Mouse (Mus musculus) lung, embryonic 16.5 days (tissue): ENCODE results near the gene Tmem175. TPM values are rescaled to one million over a fixed set of nuclear protein-coding genes. Genes with fewer than 3 reads are reported as not detected.

Experiments
- ATAC-seq: fragments of 200-750 bp; cut with Nextera tagmentation; 2 replicates; pipeline ENCODE4 v1.8.0; 2017; ENCODE audit warnings: low read depth, mild to moderate bottlenecking, moderate library complexity
- H3K27ac ChIP-seq: fragments of 300-500 bp; sonication (generic); 2 replicates; pipeline ENCODE4 v1.5.1; 2014; ENCODE audit warnings: mild to moderate bottlenecking, control low read depth, low read length
- H3K27me3 ChIP-seq: fragments of 300-500 bp; sonication (generic); 2 replicates; pipeline ENCODE4 v1.6.1; 2014; ENCODE audit warnings: low read depth, low read length, mixed read lengths; ENCODE audit not compliant: control insufficient read depth, insufficient read depth
- H3K36me3 ChIP-seq: fragments of 300-500 bp; sonication (generic); 2 replicates; pipeline ENCODE4 v1.6.1; 2014; ENCODE audit warnings: low read length; ENCODE audit not compliant: control insufficient read depth, insufficient read depth
- H3K4me1 ChIP-seq: fragments of 300-500 bp; sonication (generic); replicated peaks from 2 replicates; pipeline ENCODE4 v1.6.1; 2014; ENCODE audit warnings: low read length, mixed read lengths; ENCODE audit not compliant: control insufficient read depth, insufficient read depth
- H3K4me2 ChIP-seq: fragments of 300-500 bp; sonication (generic); 2 replicates; pipeline ENCODE4 v1.6.1; 2014; ENCODE audit warnings: low read depth, low read length, control low read depth
- H3K4me3 ChIP-seq: fragments of 300-500 bp; sonication (generic); 2 replicates; pipeline ENCODE4 v1.5.1; 2014; ENCODE audit warnings: mild to moderate bottlenecking, low read length, control low read depth
- H3K9ac ChIP-seq: fragments of 300-500 bp; sonication (generic); 2 replicates; pipeline ENCODE4 v1.6.1; 2014; ENCODE audit warnings: low read length, control low read depth
- H3K9me3 ChIP-seq: fragments of 300-500 bp; sonication (generic); 2 replicates; pipeline ENCODE4 v1.6.1; 2016; ENCODE audit warnings: low read length; ENCODE audit not compliant: control insufficient read depth
- WGBS: fragments of 180-500 bp; shearing (Covaris S2); extraction: QIAGEN DNeasy Blood & Tissue Kit; methylation state at CpG from one replicate; pipeline ENCODE4 v1.1.7; 2014; 5-methylcytosine and 5-hydroxymethylcytosine counted together
- polyA plus RNA-seq: library from polyadenylated mRNA; unstranded; fragments of >200 nt; fragmentation: Nextera tagmentation; extraction: Ambion mirVana; gene quantifications from 2 replicates; pipeline ENCODE4 v1.2.1, GENCODE M21; 2015

Tmem175 gene
- polyA plus RNA-seq, 1 experiment from 2014 or later, result 30.0 TPM

- Histone ChIP-seq H3K4me1 (no peaks in the 10 kb centered on the region), H3K27me3 (no peaks in the 10 kb centered on the region), H3K9ac (no peak overlapping the region), H3K9me3 (no peaks in the 10 kb centered on the region), H3K27ac (no peak overlapping the region), H3K36me3 (peaks cover 35% of the 10 kb centered on the region), H3K4me2 (no peak overlapping the region), H3K4me3 (no peak overlapping the region)
- 78% methylated on average over 5 of the region's 5 CpGs for WGBS
- no peak for ATAC-seq
Measured at GRCm38 (mm10) chr5:108651136-108651720, 21.7 kb downstream of the Tmem175 start.

DNA sequence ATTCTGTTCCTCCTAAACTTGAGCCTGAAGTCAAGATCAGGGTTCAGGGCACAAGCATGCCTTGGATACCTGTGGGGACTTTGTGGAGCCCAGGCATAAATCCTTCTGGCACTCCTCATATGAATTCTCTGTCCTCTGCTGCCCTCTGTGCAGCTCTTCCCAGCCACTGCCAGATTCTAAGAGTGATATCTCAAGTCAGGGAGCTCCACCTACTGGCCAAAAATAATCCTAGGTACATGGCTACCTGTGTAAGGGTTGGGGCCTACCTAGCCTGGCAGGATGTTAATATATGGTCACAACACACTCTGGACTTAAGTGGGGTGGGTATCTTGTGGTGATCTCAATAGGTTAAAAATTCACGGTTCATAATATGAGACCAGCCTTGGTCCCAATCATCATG is 22.3 kb downstream of the Tmem175 start:
- Histone ChIP-seq H3K4me2 (no peak overlapping the region), H3K4me3 (no peak overlapping the region), H3K4me1 (no peaks in the 10 kb centered on the region), H3K27ac (no peak overlapping the region), H3K9me3 (no peaks in the 10 kb centered on the region), H3K27me3 (no peaks in the 10 kb centered on the region), H3K36me3 (peaks cover 37% of the 10 kb centered on the region), H3K9ac (no peak overlapping the region)
- peak; percentile 48 for ATAC-seq
- WGBS, result 47% methylated on average over 1 of the region's 1 CpGs

GRCm38 (mm10) chr5:108653341-108653740 is 23.8 kb downstream of the Tmem175 start:
- H3K4me2 ChIP-seq, result no peak overlapping the region
- no peak overlapping the region for H3K9ac ChIP-seq
- 89% methylated on average over 6 of the region's 6 CpGs for WGBS
- no peak overlapping the region for H3K27ac ChIP-seq
- H3K4me3 ChIP-seq, result no peak overlapping the region
- peaks cover 33% of the 10 kb centered on the region for H3K36me3 ChIP-seq
- no peaks in the 10 kb centered on the region for H3K9me3 ChIP-seq
- ATAC-seq, result no peak
- no peaks in the 10 kb centered on the region for H3K27me3 ChIP-seq
- no peaks in the 10 kb centered on the region for H3K4me1 ChIP-seq

DNA sequence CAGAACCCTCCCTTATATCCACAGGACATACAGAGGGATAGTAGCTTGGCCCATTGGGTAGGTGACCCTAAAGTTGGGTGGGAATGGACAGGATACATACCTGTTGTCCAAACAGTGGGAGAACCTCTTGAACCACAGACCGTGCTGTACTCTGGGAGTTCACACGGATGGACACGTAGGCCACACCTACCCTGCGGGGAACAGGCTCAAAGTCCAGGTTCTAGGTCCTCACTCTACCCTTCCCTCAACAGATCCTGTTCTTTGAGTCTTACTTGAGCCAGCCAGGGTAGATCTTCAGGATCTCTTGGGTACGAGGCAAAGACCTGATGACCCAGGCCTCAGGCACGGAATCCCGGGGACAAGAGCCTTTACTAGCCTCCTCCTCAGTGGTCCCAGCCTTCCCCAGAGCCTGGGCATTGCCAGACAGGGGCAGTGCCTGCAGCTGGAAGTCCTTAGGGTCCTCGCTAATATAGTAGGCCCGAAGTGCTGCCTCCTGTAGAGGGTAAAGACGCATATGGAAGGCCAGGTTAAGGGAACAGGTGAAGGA is 24.9 kb downstream of the Tmem175 start:
- Histone ChIP-seq H3K27ac (no peak overlapping the region), H3K27me3 (no peaks in the 10 kb centered on the region), H3K9ac (no peak overlapping the region), H3K4me2 (no peak overlapping the region), H3K4me1 (peaks cover 3% of the 10 kb centered on the region), H3K4me3 (no peak overlapping the region), H3K36me3 (peaks cover 31% of the 10 kb centered on the region), H3K9me3 (no peaks in the 10 kb centered on the region)
- WGBS, result 91% methylated on average over 10 of the region's 10 CpGs
- ATAC-seq, result no peak

DNA sequence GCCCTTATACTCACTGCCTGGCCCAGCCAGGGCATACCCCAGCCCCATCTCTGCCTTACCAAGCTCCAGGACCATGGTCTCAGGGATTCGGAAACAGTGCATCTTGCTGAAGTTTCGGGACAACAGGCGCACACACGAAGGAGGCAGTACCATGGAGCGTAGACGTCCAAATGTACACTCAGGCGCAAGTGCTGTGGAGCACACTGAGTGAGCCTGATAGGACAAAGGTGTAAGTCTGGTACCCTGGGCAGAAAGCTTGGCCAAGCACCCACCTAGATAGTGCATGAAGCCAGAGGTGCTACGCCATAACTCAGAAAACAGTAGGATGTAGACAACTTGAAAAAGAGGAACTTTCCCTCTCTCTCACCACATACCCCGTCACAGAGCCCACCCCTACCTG is 25.8 kb downstream of the Tmem175 start:
- Histone ChIP-seq H3K9ac (no peak overlapping the region), H3K27me3 (no peaks in the 10 kb centered on the region), H3K9me3 (no peaks in the 10 kb centered on the region), H3K36me3 (peaks cover 31% of the 10 kb centered on the region), H3K4me1 (peaks cover 7% of the 10 kb centered on the region), H3K4me3 (no peak overlapping the region), H3K27ac (no peak overlapping the region), H3K4me2 (no peak overlapping the region)
- no peak for ATAC-seq
- 92% methylated on average over 9 of the region's 9 CpGs for WGBS

- Histone ChIP-seq H3K4me3 (no peak overlapping the region), H3K27ac (no peak overlapping the region), H3K4me1 (peaks cover 7% of the 10 kb centered on the region), H3K27me3 (no peaks in the 10 kb centered on the region), H3K9ac (no peak overlapping the region), H3K4me2 (no peak overlapping the region), H3K36me3 (peaks cover 31% of the 10 kb centered on the region), H3K9me3 (no peaks in the 10 kb centered on the region)
- ATAC-seq, result no peak
- WGBS, result 88% methylated on average over 15 of the region's 15 CpGs
Measured at GRCm38 (mm10) chr5:108655891-108656650, 26.5 kb downstream of the Tmem175 start.

- Histone ChIP-seq H3K4me1 (peaks cover 7% of the 10 kb centered on the region), H3K4me2 (no peak overlapping the region), H3K9me3 (no peaks in the 10 kb centered on the region), H3K36me3 (peaks cover 30% of the 10 kb centered on the region), H3K27ac (no peak overlapping the region), H3K27me3 (no peaks in the 10 kb centered on the region), H3K9ac (no peak overlapping the region), H3K4me3 (no peak overlapping the region)
- WGBS, result 76% methylated on average over 5 of the region's 5 CpGs
- no peak for ATAC-seq
Measured at GRCm38 (mm10) chr5:108657406-108657805, 27.8 kb downstream of the Tmem175 start.

DNA sequence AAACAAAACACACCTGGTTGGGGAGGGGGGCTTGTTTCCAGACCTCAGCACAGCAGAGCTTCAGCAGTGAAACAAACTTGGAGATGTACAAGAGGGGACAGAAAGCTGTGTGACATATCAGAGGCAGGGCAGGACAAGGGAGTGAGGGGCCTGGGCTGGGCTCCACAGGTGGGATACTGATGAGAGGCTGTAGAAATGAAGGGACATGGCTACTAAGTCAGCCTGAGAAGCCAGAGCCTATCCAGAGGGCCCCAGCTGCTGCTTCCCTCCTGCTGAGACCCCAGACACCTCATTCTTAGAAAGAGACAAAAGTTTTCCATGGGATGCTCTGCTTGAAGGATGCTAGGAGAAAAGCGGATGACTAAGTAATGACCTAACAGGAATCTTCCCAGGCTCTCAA is 29.0 kb downstream of the Tmem175 start:
- ATAC-seq, result no peak
- no peak overlapping the region for H3K4me2 ChIP-seq
- no peaks in the 10 kb centered on the region for H3K27me3 ChIP-seq
- H3K27ac ChIP-seq, result no peak overlapping the region
- peaks cover 7% of the 10 kb centered on the region for H3K4me1 ChIP-seq
- peaks cover 21% of the 10 kb centered on the region for H3K36me3 ChIP-seq
- H3K9me3 ChIP-seq, result no peaks in the 10 kb centered on the region
- no peak overlapping the region for H3K4me3 ChIP-seq
- 88% methylated on average over 1 of the region's 1 CpGs for WGBS
- H3K9ac ChIP-seq, result no peak overlapping the region

GRCm38 (mm10) chr5:108659698-108660631 is 30.4 kb downstream of the Tmem175 start, which contains the start of gene Idua:
Gene Idua (plus strand): TSS chr5:108660331.
- no peaks in the 10 kb centered on the region for H3K27me3 ChIP-seq
- peak; percentile 13; the same call in 1 of the 2 replicates for ATAC-seq
- peaks cover 13% of the 10 kb centered on the region for H3K36me3 ChIP-seq
- peak within 1 kb of the TSS; percentile 96 for H3K9ac ChIP-seq
- 10% methylated on average over 24 of the region's 24 CpGs for WGBS
- H3K9me3 ChIP-seq, result no peaks in the 10 kb centered on the region
- H3K27ac ChIP-seq, result peak within 1 kb of the TSS; percentile 25; the same call in 1 of the 2 replicates
- H3K4me2 ChIP-seq, result peak within 1 kb of the TSS; percentile 94
- peak within 1 kb of the TSS; percentile 92 for H3K4me3 ChIP-seq
- H3K4me1 ChIP-seq, result peaks cover 7% of the 10 kb centered on the region
